14 mouse cellular contexts compared by ENCODE assay signal in the genomic region with DNA sequence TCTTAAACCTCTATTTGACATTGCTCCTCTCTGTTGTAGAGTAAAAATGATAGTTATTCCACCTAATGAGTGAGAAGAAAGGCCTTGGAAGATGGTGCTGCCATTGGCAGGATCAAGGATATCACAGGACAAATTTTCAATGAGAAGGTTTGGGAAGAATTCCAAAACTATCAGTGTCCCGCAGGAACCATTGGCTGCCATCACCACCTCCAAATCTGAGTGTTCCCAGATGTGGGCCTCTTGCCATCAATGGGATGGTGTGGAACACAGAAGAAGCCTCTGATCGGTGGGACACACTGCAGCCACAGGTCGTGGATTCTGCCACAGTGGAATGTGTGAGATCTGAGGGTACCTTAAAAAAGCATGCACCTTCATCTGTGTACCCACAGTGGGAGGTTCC.
DNase-seq lines count a peak whose midpoint lies in the region; TF ChIP-seq lines count a peak whose summit lies in the region.
"Had no signal": no experiment of that assay in that cellular context is flagged by ENCODE, and none has a peak within 500 bp of the region (broad histone marks: within the 10 kb centered on the region; RNA-seq: fewer than 3 reads in every experiment).

No protein-coding gene starts in this region.

- intact Hi-C loops in heart, postnatal 10 days (cut with DNase I), result no loop called here
- intact Hi-C loops in gastrocnemius, postnatal 36 days (cut with DNase I), result no loop called here

- TF ChIP-seq CTCF in brain, embryonic 14.5 days (IDR thresholded peaks at IDR 0.05; ENCODE audit: borderline replicate concordance, extremely low read depth, insufficient read depth, insufficient read length), result no peak

- peak; percentile 37 to 43 for DNase-seq in heart, postnatal 10 days
- DNase-seq in heart, postnatal 4 days, result no peak
- DNase-seq in brain, embryonic 14.5 days (ENCODE audit: low read depth), result peak; percentile 6
- DNase-seq in gastrocnemius, adult 18-20 months (ENCODE audit: low spot score), result peak; percentile 68
- peak; percentile 40 to 62 for DNase-seq in gastrocnemius, postnatal 36 days
- no peak for DNase-seq in spleen, postnatal 14 days (ENCODE audit: low spot score in 2 of 2)
- no peak for DNase-seq in MN1 (ENCODE audit: low spot score)
- DNase-seq: adrenal gland, adult 8-10 months; cerebellum, adult 18-20 months; cerebellum, postnatal 36 days; kidney, adult 8-10 months; kidney, postnatal 10 days; lung, embryonic 14.5 days; thymus, postnatal 25 days had no signal

- TF ChIP-seq POLR2A in brain, embryonic 14.5 days (IDR thresholded peaks at IDR 0.05; ENCODE audit: borderline replicate concordance, extremely low read depth, insufficient read depth, insufficient read length, poor library complexity, severe bottlenecking), result no peak

Comparison
In these comparisons a context has a peak if more than half of its experiments do, and no peak if none do; other contexts are left out.
1. DNase-seq: peak in heart, postnatal 10 days (2 of 2), brain, embryonic 14.5 days (single experiment), gastrocnemius, adult 18-20 months (single experiment) and gastrocnemius, postnatal 36 days (2 of 2); none in heart, postnatal 4 days (single experiment), spleen, postnatal 14 days (0 of 2) and MN1 (single experiment).